Mouse (Mus musculus) cerebellum, postnatal 25 days (tissue): ENCODE results near the gene Hpca.

ENCODE experiments used
- DNase-seq, 2 experiments: peaks; one replicate each; pipeline ENCODE4 v3.0.0; 2021; ENCODE audit warnings: mixed read lengths in 2 of 2

Hpca gene

GRCm38 (mm10) chr4:129107348-129107899 is 14.4 kb downstream of the Hpca start:
- no peak for DNase-seq

GRCm38 (mm10) chr4:129106073-129106472 is 15.8 kb downstream of the Hpca start:
- DNase-seq, result no peak

- no peak for DNase-seq
These were observed 16.5 kb downstream of the Hpca start, which contains the start of gene Tmem54 for GRCm38 (mm10) chr4:129105356-129105755. TSS of gene Tmem54 (plus strand) at chr4:129105548.

- no peak for DNase-seq
These were observed 19.6 kb downstream of the Hpca start for GRCm38 (mm10) chr4:129102133-129102829.

GRCm38 (mm10) chr4:129097006-129097405 is 24.8 kb downstream of the Hpca start:
- no peak for DNase-seq

- DNase-seq, result no peak
These were observed 26.6 kb downstream of the Hpca start for GRCm38 (mm10) chr4:129095276-129095675.

- no peak for DNase-seq
These were observed 34.0 kb downstream of the Hpca start for GRCm38 (mm10) chr4:129087850-129088249.

GRCm38 (mm10) chr4:129086078-129086477 is 35.8 kb downstream of the Hpca start:
- DNase-seq, result peak; percentile 81 to 88

GRCm38 (mm10) chr4:129084896-129085295 is 36.9 kb downstream of the Hpca start:
- no peak for DNase-seq

GRCm38 (mm10) chr4:129082379-129083115 is 39.3 kb downstream of the Hpca start:
- DNase-seq, result peak; percentile 81 to 87

- no peak for DNase-seq
These were observed 39.9 kb downstream of the Hpca start for GRCm38 (mm10) chr4:129081939-129082338.

- peak in 1 of 2 experiments; percentile 67 for DNase-seq
These were observed 40.3 kb downstream of the Hpca start for GRCm38 (mm10) chr4:129081512-129081911.

GRCm38 (mm10) chr4:129081041-129081440 is 40.8 kb downstream of the Hpca start:
- peak; percentile 89 to 90 for DNase-seq

- DNase-seq, result no peak
These were observed 42.7 kb downstream of the Hpca start for GRCm38 (mm10) chr4:129079126-129079525.

- no peak for DNase-seq
These were observed 53.0 kb downstream of the Hpca start for GRCm38 (mm10) chr4:129068848-129069247.

GRCm38 (mm10) chr4:129067638-129068415 is 54.0 kb downstream of the Hpca start:
- DNase-seq, result no peak

GRCm38 (mm10) chr4:129065688-129066236 is 56.1 kb downstream of the Hpca start:
- no peak for DNase-seq

- peak; percentile 58 to 63 for DNase-seq
These were observed 59.4 kb downstream of the Hpca start for GRCm38 (mm10) chr4:129062281-129063075.
